Mouse (Mus musculus) right cerebral cortex, postnatal 14 days (tissue): Measurements from ENCODE around the gene Macrod1.

Source experiments
- DNase-seq: peaks from one replicate; pipeline ENCODE4 v3.0.0; 2022

Macrod1 gene

DNA sequence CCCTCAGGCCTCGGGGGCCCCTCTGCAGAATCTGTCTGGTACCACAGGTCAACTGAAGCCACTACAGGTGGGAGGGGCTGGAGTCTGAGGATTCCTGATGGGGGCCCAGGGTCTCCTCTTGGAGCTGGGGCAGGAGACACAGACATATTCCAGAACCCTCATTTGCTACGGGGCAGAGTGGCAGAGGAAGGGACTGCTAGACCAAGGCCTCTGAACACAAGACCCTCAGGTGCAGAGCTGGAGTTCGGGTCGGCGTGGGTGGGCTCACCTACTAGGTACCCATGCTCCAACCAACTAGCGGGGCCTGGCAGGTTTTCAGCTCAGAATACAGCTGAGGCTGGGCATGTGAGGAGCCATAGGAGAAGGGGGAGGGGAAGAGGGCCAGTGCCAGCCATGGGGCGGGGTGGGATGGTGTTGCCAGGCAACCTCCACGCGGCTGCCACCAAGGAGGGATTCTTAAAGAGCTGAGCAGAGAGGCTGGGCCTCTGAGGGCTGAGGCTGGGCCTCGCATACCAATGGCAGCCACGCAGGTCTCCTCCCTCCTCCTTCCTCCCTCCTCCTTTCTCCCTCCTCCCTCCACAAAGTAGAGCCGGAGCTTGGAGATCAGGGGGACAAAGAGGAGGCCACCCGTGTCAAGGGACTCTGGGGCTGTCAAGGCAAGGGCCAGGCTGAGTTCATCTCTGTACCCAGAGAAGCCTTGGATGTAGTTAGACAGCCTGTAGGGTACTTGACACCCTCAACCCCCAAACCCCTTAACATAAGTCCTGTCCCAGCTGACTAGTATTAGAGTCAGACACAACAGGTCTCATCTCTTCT lies 115.6 kb downstream of the Macrod1 start:
- DNase-seq, result peak; percentile 78

DNA sequence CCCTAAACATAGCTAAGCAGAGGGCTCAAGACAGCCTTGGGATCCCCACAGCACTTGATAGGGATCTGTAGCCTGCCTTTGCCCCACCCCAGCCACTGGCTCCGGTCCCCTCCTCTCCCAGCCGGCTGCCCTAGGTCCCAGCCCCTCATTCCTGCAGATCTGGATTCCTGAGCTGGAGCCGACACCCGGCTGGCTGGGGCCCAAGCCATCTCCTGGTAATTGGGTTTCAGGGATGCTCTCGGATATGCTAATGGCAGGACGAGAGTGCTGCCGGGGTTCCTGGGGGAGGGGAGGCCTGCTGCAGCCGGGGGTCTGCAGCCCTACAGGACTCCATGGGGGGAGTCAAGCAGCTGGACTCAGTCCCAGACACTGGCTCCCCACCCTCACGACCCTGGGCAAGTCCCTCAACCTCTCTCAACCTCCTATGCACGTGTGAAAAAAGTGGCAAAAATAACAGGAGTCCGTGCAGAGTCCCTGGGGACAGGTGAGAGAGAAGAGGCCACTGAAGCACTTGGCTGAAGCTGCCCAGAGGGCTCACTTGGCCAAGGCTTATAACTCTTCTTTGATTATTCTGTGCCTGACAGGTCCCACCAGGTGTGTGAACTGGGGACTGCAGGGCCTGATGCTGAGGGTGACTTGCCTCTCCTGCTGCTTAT lies 119.6 kb downstream of the Macrod1 start:
- DNase-seq, result no peak

DNA sequence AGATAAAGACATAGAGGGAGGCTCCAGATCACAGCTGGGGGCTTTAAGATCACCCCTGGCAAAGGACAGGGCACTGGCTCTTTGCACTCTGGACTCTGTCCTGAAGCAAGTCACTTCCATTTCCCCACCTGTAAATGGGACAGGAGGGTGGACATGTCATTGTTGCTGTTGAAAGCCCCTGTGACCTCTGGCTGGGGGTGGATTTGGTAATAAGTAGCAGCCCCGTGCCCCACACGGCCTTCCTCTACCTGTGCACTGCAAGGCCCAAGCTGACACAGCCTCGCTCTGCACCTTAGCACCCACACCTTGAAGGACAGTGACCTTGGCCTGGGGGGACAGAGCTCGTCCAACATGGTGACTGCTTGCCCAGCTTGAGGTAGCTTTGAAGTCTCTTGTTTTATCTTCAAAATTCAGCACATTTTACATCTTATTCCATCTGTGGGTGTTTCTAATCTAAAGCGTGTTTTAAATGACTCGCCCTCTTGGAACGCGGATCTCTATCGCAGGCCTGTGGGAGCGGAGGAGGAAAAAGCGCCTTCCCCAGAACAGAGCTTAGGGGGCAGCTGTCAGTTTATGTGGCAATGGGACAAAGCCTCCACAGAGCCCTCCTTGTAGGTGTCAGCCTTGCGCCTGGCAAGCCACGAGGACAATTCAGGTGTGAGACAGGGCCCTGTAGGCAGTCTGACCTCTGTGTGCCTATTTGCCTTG lies 121.3 kb downstream of the Macrod1 start:
- no peak for DNase-seq

DNA sequence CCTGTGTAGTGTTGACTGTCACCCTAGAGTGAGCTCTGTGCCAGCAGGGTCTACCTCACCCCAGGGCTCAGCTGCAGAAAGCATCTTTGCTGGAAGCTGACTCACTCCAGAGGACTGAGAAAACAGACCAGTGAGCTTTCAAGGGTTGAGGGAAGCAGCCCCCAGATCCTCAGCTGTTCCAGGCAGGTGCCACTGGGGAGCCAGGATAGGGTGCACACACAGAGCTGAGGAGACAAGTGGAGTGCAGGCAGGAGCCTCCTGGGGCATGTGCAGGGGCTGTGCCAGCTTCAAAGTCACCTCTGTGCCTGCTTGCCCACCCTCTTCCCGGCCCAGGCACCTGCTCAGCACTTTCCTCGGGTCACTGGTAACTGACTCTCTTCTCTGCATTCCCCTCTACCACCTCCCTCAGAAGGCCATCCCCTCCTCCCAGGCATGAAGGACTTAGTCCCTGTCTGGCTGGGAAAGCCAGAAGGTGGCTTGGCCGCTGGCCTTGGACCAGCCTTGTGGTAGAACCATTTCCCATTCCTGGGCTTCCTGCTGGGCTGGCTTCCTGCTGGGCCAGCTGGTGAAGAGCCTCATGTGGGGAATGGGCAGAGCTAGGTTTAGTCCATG lies 122.3 kb downstream of the Macrod1 start:
- DNase-seq, result no peak

DNA sequence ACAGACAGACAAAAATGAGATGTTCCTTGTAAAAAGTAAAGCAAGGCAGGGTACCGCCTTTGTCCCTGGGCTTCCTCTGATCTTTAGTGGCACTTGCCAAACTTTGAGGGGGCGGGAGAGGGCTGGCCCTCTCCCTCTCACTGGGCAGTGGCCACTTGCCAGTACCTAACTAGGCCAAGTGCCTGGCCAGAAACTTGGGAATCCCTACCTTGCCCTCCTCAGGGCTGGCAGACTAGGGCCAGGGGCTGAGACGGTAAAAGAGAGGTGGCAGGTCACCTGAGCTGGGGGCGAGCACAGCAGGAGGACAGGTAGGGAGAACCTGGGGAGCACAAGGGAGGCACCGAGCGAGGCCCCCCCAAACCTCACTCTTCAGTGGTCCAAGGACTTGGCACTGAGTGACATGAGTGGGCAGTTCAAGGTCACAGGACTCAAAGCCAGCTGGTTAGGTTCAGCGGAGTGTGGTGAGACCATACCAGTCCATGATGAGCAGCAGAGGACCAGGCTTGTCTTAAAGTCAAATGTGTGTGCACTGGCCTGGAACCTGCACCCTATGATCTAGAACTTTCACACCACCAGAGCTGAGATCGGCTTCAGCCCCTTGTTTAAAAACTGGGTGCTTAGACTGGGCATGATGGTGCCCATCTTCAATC lies 124.3 kb downstream of the Macrod1 start:
- no peak for DNase-seq

DNA sequence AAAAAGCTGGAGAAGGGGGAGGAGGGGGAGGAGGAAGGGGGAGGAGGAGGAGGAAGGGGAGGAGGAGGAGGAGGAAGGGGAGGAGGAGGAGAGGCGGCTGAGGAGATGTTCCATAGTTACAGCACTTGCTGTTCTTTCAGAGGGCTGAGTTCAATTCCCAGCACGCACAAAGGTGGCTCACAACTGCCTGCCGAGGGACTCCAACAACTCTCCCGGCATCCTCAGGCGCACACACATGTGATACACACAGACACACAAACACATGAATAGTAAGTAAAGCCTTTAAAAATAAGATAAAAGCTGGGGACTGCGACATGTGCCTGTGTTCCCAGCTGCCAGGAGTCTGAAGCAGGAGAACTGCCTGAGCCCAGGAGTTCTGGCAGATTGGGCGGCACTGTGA lies 124.9 kb downstream of the Macrod1 start:
- no peak for DNase-seq

DNA sequence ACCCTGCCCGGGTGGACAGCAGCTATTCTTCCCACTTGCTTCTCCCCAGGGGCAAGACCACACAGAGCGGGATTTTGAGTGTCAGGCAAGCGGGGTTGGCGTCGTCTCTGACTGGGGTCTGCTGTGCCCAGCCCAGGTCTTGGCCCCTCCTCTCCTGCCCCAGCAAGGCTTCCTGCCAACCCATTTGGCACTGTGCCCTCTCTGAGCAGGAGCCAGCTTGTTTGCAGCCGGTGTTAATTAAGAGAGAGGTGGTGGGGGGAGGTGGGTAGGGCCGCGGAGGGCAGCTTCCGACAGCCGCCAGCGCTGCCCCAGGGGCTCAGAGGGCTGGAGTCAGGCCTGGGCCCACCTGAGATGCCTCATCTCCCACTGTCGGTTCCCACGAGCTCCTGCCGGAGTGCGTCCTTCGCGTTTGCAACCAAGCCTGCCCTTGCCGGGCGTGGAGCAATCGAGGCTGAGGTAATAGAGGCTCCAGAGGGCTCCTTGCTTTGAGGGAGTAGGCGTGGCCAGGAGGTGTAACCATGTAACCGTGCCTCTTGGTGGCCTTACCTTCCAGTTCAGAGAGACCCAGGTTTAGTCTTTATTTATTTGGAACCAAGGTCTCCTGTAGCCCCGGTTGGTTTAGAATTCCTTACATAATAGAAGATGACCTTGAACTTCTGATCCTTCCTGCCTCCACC lies 125.8 kb downstream of the Macrod1 start:
- peak; percentile 74 for DNase-seq

DNA sequence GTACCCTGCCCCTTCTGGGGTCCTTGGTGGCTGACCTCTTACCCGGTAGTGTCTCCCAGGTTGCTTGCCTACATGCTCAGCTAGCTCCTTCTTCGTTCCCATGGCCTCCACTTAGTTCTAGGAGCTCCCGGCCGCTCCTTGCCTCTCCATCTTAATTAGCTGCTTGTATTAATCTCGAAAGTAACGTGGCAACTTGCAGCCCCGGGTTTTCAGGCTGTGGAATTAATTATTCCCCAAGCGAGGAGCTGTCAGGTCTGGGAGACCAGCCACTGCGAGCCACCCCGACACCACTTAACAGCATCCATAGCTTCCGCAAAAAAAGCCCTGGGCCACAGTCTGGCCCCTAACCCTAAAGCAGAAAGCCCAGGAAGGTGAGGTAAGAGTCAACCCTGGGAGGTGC lies 126.8 kb downstream of the Macrod1 start:
- no peak for DNase-seq

DNA sequence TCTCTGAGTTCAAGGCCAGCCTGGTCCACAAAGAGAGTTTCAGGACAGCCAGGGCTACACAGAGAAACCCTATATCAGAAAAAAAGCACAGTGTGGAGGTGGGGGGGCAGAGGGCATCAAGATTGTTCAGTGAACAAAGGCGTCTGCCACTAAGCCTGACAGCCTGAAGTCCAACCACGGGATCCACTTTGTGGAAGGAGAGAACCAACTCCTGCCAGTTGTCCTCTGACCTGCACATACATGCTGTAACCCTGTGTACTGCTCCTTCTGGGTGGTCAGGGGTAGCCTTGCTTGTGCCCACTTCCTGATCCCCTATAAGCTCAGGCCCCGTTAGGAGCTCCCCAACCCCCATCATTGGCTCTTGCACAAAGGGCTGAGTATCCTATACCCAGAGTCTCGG lies 128.4 kb downstream of the Macrod1 start:
- DNase-seq, result no peak

DNA sequence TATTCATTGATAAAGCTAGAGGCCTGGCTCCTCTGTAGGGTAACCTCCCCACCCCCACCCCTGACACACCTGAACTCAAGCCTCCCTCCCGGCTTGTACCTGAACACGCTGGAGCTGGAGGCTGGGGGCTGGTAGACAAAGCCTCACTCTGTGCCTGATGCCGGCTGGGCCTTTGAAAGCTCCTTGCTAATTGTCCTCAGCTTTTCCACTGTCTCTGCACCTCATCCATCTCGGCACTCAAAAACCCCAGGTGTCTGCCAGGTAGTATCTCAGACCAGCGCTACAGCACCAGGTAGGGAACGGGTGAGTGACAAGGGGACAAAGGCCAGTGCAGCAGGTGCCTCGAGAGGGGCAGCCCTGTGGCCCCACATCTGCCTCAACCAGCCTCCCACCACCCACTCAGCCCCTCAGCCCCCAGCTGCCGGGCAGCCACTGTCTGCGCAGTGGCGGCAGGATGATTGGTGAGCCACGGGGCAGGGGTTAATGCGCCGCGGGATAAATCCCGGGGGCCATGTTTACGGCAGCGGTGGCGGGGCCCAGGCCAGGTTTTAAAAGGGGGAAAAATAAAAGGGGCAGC lies 129.2 kb downstream of the Macrod1 start:
- DNase-seq, result no peak

DNA sequence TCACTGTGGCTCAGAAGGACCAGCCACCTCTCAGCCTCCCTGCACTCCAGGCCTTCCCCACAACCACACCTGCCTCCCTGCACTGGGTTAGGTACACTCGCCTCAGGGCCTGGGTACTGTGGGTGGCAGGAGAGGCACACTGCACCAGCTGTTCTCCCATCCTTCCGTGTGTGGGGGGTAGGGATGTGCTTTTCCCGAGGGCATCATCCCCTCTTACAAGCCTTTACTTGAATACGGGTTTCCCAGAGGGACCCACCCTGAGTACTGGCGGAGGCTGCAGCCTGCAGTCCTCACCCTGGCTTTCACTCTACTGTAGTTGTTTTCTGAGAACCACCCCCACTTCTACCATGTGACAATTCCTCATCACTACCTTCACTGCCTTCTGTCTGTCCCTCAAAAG lies 130.5 kb downstream of the Macrod1 start:
- DNase-seq, result no peak

DNA sequence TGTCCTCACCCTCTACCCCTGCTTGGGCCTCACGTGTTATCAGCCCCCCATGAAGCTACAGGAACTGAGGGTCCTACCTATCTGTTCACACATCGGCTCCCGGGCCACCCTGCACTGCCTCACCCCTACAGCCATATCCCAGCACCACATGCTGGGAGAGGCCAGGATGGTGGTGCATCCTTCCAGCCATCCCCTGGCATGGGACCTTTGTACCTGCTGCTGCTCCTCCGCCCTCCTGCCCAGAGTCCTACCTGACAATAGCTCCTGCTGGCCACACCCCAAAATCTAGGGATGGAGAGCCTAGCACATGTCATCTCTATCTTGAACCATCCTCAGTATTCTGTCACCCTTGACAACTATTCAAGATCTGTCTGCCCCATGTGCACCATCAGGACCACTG lies 132.4 kb downstream of the Macrod1 start:
- no peak for DNase-seq

DNA sequence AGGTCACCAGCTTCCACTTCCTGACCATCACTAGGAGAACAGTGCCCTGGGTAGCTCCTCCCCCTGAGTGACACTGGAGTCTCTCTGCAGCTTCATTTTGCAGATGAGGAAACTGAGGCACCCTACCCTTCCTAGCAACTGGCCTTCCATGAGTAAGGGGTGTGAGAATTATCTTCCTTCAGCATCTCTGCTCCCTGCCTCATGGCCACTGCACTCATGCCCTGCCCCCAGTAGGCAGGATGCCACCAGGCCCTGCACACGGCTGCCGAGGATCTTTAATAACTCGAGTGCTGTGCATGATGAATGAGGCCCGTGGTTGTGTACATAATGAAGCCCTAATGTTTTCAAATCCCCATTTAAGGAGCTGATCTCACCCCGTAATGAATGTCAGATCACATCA lies 134.4 kb downstream of the Macrod1 start:
- DNase-seq, result no peak

DNA sequence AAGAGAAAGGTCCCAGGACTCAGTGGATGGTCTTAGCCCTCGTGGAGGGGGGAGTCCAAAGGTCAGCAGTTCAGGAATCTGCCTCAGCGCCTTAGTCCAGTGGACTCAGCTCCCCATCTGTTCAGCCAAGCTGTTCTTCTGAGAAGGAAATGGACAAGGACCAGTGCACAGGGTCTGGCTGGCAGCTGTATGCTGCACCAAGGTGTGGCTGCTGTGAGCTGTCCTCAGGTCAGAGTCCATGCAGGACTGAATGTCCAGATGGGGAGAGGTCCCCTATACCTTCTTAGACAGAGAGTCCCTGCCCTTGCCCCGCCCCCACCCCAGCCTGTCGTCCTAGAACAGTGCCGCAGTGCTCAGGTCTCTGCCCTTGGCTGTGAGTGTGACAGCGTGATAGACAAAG lies 135.0 kb downstream of the Macrod1 start:
- DNase-seq, result no peak

DNA sequence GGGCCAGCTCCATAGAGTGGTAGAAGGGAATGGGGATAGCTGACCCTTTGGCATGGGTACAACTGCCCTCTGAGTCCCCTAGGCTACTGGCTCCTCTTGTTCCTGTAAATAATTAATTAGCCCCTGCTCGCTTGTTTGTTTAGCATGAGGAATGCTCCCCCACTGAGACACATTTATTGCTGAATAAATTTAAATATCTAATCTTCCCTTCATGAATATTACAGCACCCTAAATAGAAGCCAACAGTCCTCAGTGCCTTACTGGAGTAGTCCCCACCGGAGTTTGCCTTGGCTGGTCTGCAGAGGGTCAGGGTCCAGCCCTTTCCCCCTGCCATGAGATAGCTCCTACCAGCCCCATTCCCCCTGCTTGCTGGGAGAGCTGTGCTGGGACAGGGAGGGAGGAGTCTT lies 136.0 kb downstream of the Macrod1 start:
- no peak for DNase-seq

DNA sequence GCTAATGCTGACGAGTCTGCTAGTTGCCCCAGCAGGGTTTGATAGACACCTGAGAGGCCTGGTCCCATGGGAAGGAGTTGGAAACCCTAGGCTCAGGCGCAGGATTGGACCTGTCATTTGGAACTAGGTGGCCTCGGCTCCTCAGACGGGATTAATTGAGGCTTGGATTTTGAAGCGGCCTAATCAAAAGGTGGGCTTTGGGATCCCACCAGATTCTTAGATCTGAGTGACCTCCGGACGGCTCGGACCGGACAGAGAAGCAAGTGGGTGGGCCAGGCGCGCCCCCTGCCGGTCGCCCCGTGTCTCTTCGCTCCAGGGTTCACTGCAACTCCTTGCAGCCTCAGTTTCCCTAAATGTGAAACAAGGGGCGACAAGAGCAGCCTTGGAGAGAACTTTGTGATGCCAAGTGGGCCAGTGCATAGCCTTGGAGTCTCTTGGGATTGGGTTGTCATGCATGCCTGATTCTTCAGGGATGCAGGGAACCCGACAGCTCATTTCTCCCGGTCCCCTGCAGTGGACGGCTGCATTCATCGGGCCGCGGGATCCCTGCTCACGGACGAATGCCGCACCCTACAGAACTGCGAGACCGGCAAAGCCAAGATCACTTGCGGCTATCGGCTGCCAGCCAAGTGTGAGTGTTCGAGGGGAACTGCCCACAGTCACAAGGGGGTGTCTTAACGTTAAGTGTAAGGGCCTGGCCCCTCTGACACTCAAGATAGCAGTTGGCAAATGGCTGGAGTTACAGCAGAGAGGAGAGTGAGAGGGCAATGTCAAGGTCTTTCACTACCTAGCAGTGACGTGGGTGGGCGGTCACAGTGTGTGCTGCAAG lies 139.5 kb downstream of the Macrod1 start:
- DNase-seq, result peak; percentile 47

DNA sequence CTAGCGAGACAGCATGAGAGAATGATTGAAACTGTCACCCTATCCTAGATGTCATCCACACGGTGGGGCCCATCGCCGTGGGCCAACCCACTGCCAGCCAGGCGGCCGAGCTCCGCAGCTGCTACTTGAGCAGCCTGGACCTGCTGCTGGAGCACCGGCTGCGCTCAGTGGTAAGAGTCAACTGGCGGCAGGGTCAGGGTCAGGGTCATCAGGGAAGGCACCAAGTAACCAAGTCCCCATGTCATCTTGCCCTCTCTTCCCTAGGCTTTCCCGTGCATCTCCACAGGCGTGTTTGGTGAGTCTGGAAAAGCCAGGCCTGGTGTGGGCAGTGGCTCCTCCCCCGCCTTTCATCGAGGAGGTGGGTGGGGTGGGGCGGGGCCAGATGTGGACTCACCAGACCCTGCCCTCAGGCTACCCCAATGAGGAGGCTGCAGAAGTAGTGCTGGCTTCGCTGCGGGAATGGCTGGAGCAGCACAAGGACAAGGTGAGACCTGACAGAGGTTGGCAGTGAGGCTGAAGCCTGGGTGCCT lies 140.2 kb downstream of the Macrod1 start:
- no peak for DNase-seq

DNA sequence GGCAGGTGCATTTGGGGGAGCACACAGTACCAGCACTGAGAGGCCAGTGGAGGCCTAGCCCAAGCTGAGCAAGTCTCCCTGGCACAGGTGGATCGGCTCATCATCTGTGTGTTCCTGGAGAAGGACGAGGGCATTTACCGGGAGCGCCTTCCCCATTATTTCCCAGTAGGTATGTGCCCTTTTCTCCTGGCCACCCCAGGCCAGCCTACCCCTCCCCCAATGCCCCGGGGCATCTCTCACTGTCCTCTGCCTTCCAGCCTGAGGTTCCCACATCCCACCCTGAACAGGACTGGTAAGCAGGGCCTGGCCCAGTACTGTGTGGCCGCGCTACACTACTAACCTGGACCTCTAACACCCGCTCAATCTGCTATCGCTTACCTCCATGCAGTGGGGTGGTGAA lies 140.8 kb downstream of the Macrod1 start:
- no peak for DNase-seq

DNA sequence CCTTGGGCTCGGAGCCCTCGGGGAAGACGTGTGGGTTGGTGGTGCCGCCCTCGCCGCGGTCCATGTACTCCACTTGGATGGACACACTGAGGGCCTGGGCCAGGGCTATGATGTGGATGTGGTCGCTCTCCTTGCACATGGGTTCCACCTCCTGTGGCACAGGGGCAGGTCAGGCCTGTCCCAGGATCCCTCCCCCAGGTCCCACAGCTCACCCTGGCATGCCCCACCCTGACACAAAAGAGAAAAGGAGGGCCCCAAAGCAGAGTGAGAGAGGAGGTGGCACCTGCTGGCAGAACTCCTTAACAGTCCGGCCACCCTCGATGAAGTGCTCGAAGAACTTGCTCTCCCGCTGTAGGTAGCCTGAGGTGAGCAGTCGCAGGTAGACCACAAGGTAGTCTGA lies 142.5 kb downstream of the Macrod1 start:
- no peak for DNase-seq

DNA sequence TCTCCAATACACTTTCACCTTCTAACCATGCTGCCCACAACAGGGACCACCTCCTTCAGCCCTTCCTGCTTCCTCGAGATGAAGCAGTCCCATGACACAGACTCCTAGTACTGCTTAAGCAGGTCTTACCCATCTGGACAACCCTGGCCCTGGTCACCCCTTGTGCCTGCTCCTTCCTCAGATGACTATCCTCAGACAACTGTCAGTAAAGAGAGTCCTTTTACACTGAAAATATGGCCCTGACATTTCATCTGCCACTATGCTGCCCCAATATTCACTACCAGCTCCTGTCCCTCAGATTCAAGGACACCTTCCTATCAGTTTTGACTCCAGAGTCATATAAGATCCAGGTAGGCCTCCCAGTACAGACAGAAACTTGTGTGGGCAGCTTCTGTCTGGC lies 143.8 kb downstream of the Macrod1 start:
- no peak for DNase-seq

DNA sequence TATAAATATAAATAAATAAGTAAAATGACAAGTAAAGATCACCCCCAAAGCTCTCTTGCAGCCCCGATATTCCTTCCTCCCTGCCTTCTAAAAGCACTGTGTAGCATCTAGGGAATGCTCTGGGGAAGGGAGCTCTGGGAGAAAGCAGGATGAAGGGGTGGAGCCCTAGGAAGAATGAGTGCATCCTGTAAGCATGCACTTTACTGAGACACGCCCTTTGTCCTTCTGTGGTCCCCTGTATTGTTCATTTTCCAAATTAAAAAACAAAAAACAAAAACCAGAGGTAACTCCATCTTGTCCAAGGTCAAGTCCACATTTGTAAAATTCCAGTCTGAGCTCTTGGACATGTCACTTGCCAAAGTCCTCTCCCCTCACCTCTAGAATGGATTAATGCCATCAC lies 148.3 kb downstream of the Macrod1 start:
- no peak for DNase-seq
